Mouse (Mus musculus) CH12.LX (cell line): ENCODE data around the gene Eif4h. TPM values are rescaled to one million over a fixed set of nuclear protein-coding genes. Genes with fewer than 3 reads are reported as not detected.

ENCODE experiments used
- DNase-seq: peaks from one replicate; pipeline ENCODE4 v3.0.0-alpha.2; 2013; ENCODE audit errors: extremely low read depth
- H3K27ac ChIP-seq: 2 replicates; pipeline ENCODE4 v1.5.1; 2012; ENCODE audit warnings: low read depth, mild to moderate bottlenecking, control low read depth, moderate library complexity; ENCODE audit not compliant: insufficient read depth
- H3K27me3 ChIP-seq: replicated peaks from 2 replicates; pipeline ENCODE3; 2012; ENCODE audit warnings: inconsistent platforms
- H3K36me3 ChIP-seq, 2 experiments: replicated peaks in 1 of 2; 2 replicates each; pipeline versions ENCODE3 to v1.6.1; 2012; ENCODE audit warnings: inconsistent platforms in 1 of 2, low read length in 1 of 2, mild to moderate bottlenecking in 1 of 2, mixed read lengths in 1 of 2, moderate library complexity in 1 of 2; ENCODE audit not compliant: control insufficient read depth in 1 of 2, insufficient read depth in 1 of 2
- H3K4me1 ChIP-seq, 2 experiments: 2 replicates each; pipeline ENCODE4 v1.6.1; 2012; ENCODE audit warnings: inconsistent platforms in 1 of 2, moderate library complexity in 1 of 2; ENCODE audit not compliant: insufficient read depth in 2 of 2, control insufficient read depth in 1 of 2
- H3K4me2 ChIP-seq: 2 replicates; pipeline ENCODE4 v1.6.1; 2012; ENCODE audit warnings: low read depth, mild to moderate bottlenecking, control low read depth; ENCODE audit not compliant: poor library complexity, insufficient read depth, severe bottlenecking
- H3K4me3 ChIP-seq, 3 experiments: fragments of 150-350 bp in 1 of 3; sonication (generic) in 1 of 3; replicated peaks in 1 of 3; 2 replicates each; pipeline versions ENCODE3 to v1.5.1; 2011 to 2012; ENCODE audit warnings: low read depth in 2 of 3, low read length in 2 of 3, mild to moderate bottlenecking in 2 of 3, moderate library complexity in 2 of 3, control low read depth in 1 of 3, improper control_type of control experiment in 1 of 3, inconsistent platforms in 1 of 3, mixed read lengths in 1 of 3; ENCODE audit not compliant: poor library complexity in 1 of 3
- H3K79me2 ChIP-seq: replicated peaks from 2 replicates; pipeline ENCODE4 v1.6.1; 2012; ENCODE audit warnings: mild to moderate bottlenecking, moderate library complexity; ENCODE audit not compliant: control insufficient read depth, poor library complexity, insufficient read depth, severe bottlenecking; ENCODE audit errors: extremely low read depth
- H3K9ac ChIP-seq: 2 replicates; pipeline ENCODE4 v1.6.1; 2012; ENCODE audit warnings: low read depth, mild to moderate bottlenecking, control low read depth, moderate library complexity; ENCODE audit not compliant: insufficient read depth
- H3K9me3 ChIP-seq: replicated peaks from 2 replicates; pipeline ENCODE3; 2012; ENCODE audit warnings: low read length, inconsistent platforms, mixed read lengths
- BHLHE40 ChIP-seq: IDR thresholded peaks from 2 replicates; pipeline ENCODE4 v1.6.1; 2011; ENCODE audit warnings: mild to moderate bottlenecking, low read depth, low read length, improper control_type of control experiment
- CTCF ChIP-seq, 2 experiments: IDR thresholded peaks in 1 of 2; conservative IDR thresholded peaks in 1 of 2; 2 replicates each; pipeline ENCODE4 v1.5.1; 2011 to 2012; ENCODE audit warnings: low read depth in 2 of 2, low read length in 2 of 2, improper control_type of control experiment in 1 of 2, inconsistent platforms in 1 of 2, mild to moderate bottlenecking in 1 of 2, moderate library complexity in 1 of 2
- ELF1 ChIP-seq: IDR thresholded peaks from 2 replicates; pipeline ENCODE4 v1.6.1; 2014; ENCODE audit warnings: low read depth, mild to moderate bottlenecking, inconsistent platforms, low read length, improper control_type of control experiment
- ETS1 ChIP-seq: conservative IDR thresholded peaks from 2 replicates; pipeline ENCODE4 v1.6.1; 2012; ENCODE audit warnings: low read depth, mild to moderate bottlenecking, inconsistent platforms, low read length, improper control_type of control experiment, moderate library complexity
- MEF2A ChIP-seq: IDR thresholded peaks from 2 replicates; pipeline ENCODE4 v1.6.1; 2014; ENCODE audit warnings: low read depth, mild to moderate bottlenecking, inconsistent platforms, low read length, improper control_type of control experiment, borderline replicate concordance
- MXI1 ChIP-seq: IDR thresholded peaks from 2 replicates; pipeline ENCODE4 v1.6.1; 2011; ENCODE audit warnings: mild to moderate bottlenecking, low read depth, low read length, improper control_type of control experiment
- NELFE ChIP-seq: IDR thresholded peaks from 2 replicates; pipeline ENCODE4 v1.6.1; 2011; ENCODE audit warnings: low read depth, low read length, improper control_type of control experiment
- POLR2A ChIP-seq: IDR thresholded peaks from 2 replicates; pipeline ENCODE4 v1.6.1; 2011; ENCODE audit warnings: low read depth, mild to moderate bottlenecking, improper control_type of control experiment, low read length
- RCOR1 ChIP-seq: conservative IDR thresholded peaks from 2 replicates; pipeline ENCODE4 v1.6.1; 2012; ENCODE audit warnings: low read depth, mild to moderate bottlenecking, inconsistent platforms, low read length, improper control_type of control experiment
- USF1 ChIP-seq: IDR thresholded peaks from 2 replicates; pipeline ENCODE4 v1.6.1; 2014; ENCODE audit warnings: low read depth, mild to moderate bottlenecking, inconsistent platforms, low read length, improper control_type of control experiment
- USF2 ChIP-seq: conservative IDR thresholded peaks from 2 replicates; pipeline ENCODE4 v1.6.1; 2011; ENCODE audit warnings: low read depth, low read length, improper control_type of control experiment
- ZC3H11A ChIP-seq: IDR thresholded peaks from 2 replicates; pipeline ENCODE4 v1.6.1; 2012; ENCODE audit warnings: low read depth, mild to moderate bottlenecking, inconsistent platforms, low read length, improper control_type of control experiment
- ZKSCAN1 ChIP-seq: IDR thresholded peaks from 2 replicates; pipeline ENCODE4 v1.6.1; 2012; ENCODE audit warnings: low read depth, inconsistent platforms, low read length, improper control_type of control experiment, borderline replicate concordance
- dilution Hi-C: fragments of 300-500 bp; cut with MboI; formaldehyde crosslinking; loops from 2 replicates; pipeline ENCODE4 v1.14.3; 2020; ENCODE audit warnings: low sequenced_read_pairs; ENCODE audit not compliant: extremely low pct_unique_long_range_greater_than_20kb, extremely low pct_ligation_motif_present
- in situ Hi-C: fragments of 300-500 bp; cut with MboI; formaldehyde crosslinking; loops from 3 replicates; pipeline ENCODE4 v1.14.3; 2019; ENCODE audit warnings: low sequenced_read_pairs, low pct_ligation_motif_present, low pct_unique_long_range_greater_than_20kb, mixed read lengths
- polyA plus RNA-seq: library from polyadenylated mRNA; unstranded; fragments of >175 nt; gene quantifications from 2 replicates; pipeline ENCODE4 v1.2.1, GENCODE M21; 2012; ENCODE audit warnings: low read depth; ENCODE audit not compliant: insufficient read length
- total RNA-seq, 2 experiments: library from RNA; depleted of rRNA; stranded (reverse); fragments of 300-350 nt in 1 of 2; fragments of >200 nt in 1 of 2; gene quantifications; 2 replicates each; pipeline ENCODE4 v1.2.3; 2012 to 2014

Eif4h gene
- total and polyA plus RNA-seq, 3 experiments = 391 to 470 (median 408) TPM

GRCm38 (mm10) chr5:134671335-134672197 is 32.3 kb upstream of the Eif4h start:
- TF ChIP-seq RCOR1 = no peak
- TF ChIP-seq NELFE = no peak
- no peak for TF ChIP-seq MXI1
- no peak for TF ChIP-seq ZKSCAN1
- TF ChIP-seq ZC3H11A = no peak
- no peak for TF ChIP-seq BHLHE40
- TF ChIP-seq USF1 = no peak
- TF ChIP-seq USF2 = no peak
- TF ChIP-seq ELF1 = no peak
- TF ChIP-seq ETS1 = no peak
- TF ChIP-seq POLR2A = no peak
- no peak overlapping the region for H3K27ac ChIP-seq
- H3K36me3 ChIP-seq = peaks cover 13 to 77% of the 10 kb centered on the region in 2 experiments
- in situ Hi-C loops = no loop called here
- H3K27me3 ChIP-seq = no peaks in the 10 kb centered on the region
- H3K4me1 ChIP-seq = peaks cover 6 to 29% of the 10 kb centered on the region in 2 experiments
- no peaks in the 10 kb centered on the region for H3K79me2 ChIP-seq
- H3K9me3 ChIP-seq = peaks cover 3% of the 10 kb centered on the region
- no peak for DNase-seq
- H3K9ac ChIP-seq = no peak overlapping the region
- dilution Hi-C loops = no loop called here
- H3K4me2 ChIP-seq = no peak overlapping the region
- H3K4me3 ChIP-seq = no peak overlapping the region

- no peak overlapping the region for H3K9ac ChIP-seq
- H3K27ac ChIP-seq = no peak overlapping the region
- no peak overlapping the region for H3K4me2 ChIP-seq
- TF ChIP-seq CTCF (conservative IDR thresholded peaks at IDR 0.05 in 1 of 2, IDR thresholded peaks at IDR 0.05 in 1 of 2; ENCODE audit: low read depth in 2 of 2, low read length in 2 of 2) (0 out of 4 replicates have a peak, but pooled peaks of 1 of the 2 experiments have one; percentile 6), MEF2A (no peak)
- peaks cover 3% of the 10 kb centered on the region for H3K9me3 ChIP-seq
- no peaks in the 10 kb centered on the region for H3K27me3 ChIP-seq
- H3K4me1 ChIP-seq = peaks cover 0 to 16% of the 10 kb centered on the region in 2 experiments; a peak in 2 of 4 replicates
- in situ Hi-C loops = no loop called here
- no peaks in the 10 kb centered on the region for H3K79me2 ChIP-seq
- dilution Hi-C loops = no loop called here
- DNase-seq = no peak
- H3K36me3 ChIP-seq = peaks cover 15 to 89% of the 10 kb centered on the region in 2 experiments
- no peak overlapping the region for H3K4me3 ChIP-seq
These were observed 29.9 kb upstream of the Eif4h start for GRCm38 (mm10) chr5:134669001-134669708.
